Mouse (Mus musculus): ENCODE results near the gene Cfap45.

DNA sequence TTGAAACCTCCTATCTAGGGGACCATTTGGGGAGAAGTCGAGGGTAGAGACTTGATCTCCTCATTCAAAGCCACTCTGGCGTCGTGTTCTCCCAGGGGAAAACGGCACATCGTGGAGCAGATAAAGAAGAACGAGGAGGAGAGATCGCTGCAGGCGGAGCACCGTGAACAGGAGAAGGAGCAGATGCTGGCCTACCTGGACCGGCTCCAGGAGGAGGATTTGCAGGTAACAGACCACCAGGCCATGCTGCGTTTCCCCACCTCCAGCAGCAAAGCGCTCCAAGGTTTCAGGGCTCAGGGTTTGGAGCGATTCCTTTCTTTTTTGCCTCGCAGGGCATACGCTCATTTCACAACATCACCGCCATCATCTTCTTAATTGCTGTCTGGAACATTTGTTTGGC is 14.5 kb downstream of the Cfap45 start:
- TF ChIP-seq CTCF (IDR thresholded peaks at IDR 0.05; ENCODE audit: low read depth, low read length), result no peak
- no peak for TF ChIP-seq POLR2A (IDR thresholded peaks at IDR 0.05; ENCODE audit: borderline replicate concordance, low read depth, low read length)
